Mouse (Mus musculus) forebrain, embryonic 15.5 days (tissue): ENCODE results near the gene Carhsp1. TPM values are rescaled to one million over a fixed set of nuclear protein-coding genes. Genes with fewer than 3 reads are reported as not detected.

Experiments
- ATAC-seq: fragments of 200-750 bp; cut with Nextera tagmentation; replicated peaks from 2 replicates; pipeline ENCODE4 v1.8.0; 2017; ENCODE audit warnings: mild to moderate bottlenecking, moderate TSS enrichment, moderate library complexity
- H3K27ac ChIP-seq: fragments of 300-500 bp; sonication (generic); replicated peaks from 2 replicates; pipeline ENCODE4 v1.5.1; 2015; ENCODE audit warnings: mild to moderate bottlenecking, inconsistent platforms
- H3K27me3 ChIP-seq: fragments of 300-500 bp; sonication (generic); 2 replicates; pipeline ENCODE4 v1.6.1; 2015; ENCODE audit warnings: inconsistent platforms
- H3K36me3 ChIP-seq: fragments of 300-500 bp; sonication (generic); 2 replicates; pipeline ENCODE4 v1.6.1; 2015; ENCODE audit warnings: mild to moderate bottlenecking, inconsistent platforms
- H3K4me1 ChIP-seq: fragments of 300-500 bp; sonication (generic); 2 replicates; pipeline ENCODE4 v1.6.1; 2015; ENCODE audit warnings: inconsistent platforms
- H3K4me2 ChIP-seq: fragments of 300-500 bp; sonication (generic); replicated peaks from 2 replicates; pipeline ENCODE4 v1.6.1; 2015; ENCODE audit warnings: mild to moderate bottlenecking, inconsistent platforms
- H3K4me3 ChIP-seq: fragments of 300-500 bp; sonication (generic); 2 replicates; pipeline ENCODE4 v1.5.1; 2015; ENCODE audit warnings: mild to moderate bottlenecking, inconsistent platforms
- H3K9ac ChIP-seq: fragments of 300-500 bp; sonication (generic); replicated peaks from 2 replicates; pipeline ENCODE4 v1.6.1; 2015; ENCODE audit warnings: mild to moderate bottlenecking, inconsistent platforms
- H3K9me3 ChIP-seq: fragments of 300-500 bp; sonication (generic); 2 replicates; pipeline ENCODE4 v1.6.1; 2016; ENCODE audit warnings: inconsistent platforms
- WGBS: fragments of 180-500 bp; shearing (Covaris S2); methylation state at CpG from one replicate; pipeline ENCODE4 v1.1.7; 2015; ENCODE audit warnings: mixed read lengths; 5-methylcytosine and 5-hydroxymethylcytosine counted together
- microRNA-seq: library from miRNA; unstranded; fragments of <30 nt; microRNA quantifications from one replicate; pipeline ENCODE4, GENCODE M21; 2016
- polyA plus RNA-seq: library from polyadenylated mRNA; unstranded; fragments of >200 nt; fragmentation: Nextera tagmentation; extraction: Ambion mirVana; gene quantifications from 2 replicates; pipeline ENCODE4 v1.2.1, GENCODE M21; 2015

Carhsp1 gene
- polyA plus RNA-seq, 1 experiment from 2014 or later = 199 TPM

DNA sequence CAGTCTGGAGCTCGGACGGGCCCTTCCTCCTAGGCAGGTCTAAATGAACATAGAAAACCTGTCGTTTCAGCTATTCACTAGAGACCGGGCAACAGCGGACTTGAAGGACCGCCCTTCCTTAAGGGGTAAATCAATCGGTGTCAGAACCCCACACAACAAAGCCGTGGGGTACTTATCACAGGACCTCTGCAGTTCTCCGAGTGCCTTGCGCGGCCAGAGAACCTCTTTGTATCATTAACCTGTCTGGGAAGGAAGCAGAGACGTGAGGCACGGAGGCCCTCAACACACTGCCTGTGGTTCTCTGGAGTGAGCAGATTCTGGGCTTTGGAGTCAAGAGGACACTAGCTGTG lies 35.1 kb downstream of the Carhsp1 start:
- Histone ChIP-seq H3K4me1 (peaks cover 31% of the 10 kb centered on the region), H3K36me3 (peaks cover 8% of the 10 kb centered on the region), H3K9ac (peak overlapping the region; percentile 84), H3K9me3 (no peaks in the 10 kb centered on the region), H3K27me3 (no peaks in the 10 kb centered on the region), H3K4me3 (peak overlapping the region; percentile 65), H3K4me2 (peak overlapping the region; percentile 84), H3K27ac (peak overlapping the region; percentile 89)
- ATAC-seq = no peak; the same call in none of the 2 replicates
- WGBS = under 1% methylated on average over 13 of the region's 13 CpGs

DNA sequence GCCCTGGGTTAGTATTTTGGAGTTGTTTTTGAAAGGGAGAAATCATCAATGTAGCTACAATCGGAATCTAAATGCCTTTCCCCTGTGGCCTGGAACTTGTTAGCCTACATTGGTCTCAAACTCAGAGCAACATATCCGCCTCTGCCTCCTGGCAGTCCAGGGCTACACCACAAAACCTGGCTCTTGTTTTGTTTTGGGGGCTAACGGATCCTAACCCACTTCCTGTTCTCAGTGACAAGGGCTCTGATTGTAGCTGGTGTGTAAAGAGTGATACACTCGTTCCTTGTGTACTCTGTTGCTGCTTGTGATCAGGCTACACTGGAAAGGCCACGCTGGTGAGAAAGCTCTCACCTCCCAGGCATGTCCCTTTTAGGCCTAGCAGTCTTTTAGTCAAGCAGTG lies 40.5 kb downstream of the Carhsp1 start:
- no peak overlapping the region for H3K9ac ChIP-seq
- no peaks in the 10 kb centered on the region for H3K27me3 ChIP-seq
- no peak overlapping the region for H3K4me2 ChIP-seq
- H3K27ac ChIP-seq = no peak overlapping the region
- peaks cover 9% of the 10 kb centered on the region for H3K36me3 ChIP-seq
- H3K9me3 ChIP-seq = no peaks in the 10 kb centered on the region
- peaks cover 17% of the 10 kb centered on the region for H3K4me1 ChIP-seq
- H3K4me3 ChIP-seq = no peak overlapping the region
- WGBS = 92% methylated on average over 5 of the region's 5 CpGs
- no peak for ATAC-seq

DNA sequence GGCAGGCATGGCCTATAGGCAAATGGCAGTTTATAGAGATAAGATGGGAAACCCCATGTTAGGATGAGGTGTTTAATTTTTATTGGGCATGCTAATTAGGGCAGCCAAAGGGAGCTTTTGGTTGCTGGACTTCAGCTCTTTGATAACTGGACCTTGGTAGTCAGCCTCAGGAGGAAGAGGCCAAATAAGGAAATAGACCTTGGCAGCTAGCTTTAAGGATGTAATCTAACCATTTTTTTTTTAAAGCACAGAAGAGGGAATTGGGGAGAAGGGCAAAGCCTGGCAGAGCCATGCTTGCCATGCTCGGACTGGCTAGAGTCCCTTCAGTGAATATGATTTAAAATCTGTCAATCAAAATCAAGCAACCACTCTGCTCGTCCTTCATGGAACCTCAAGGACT lies 41.5 kb downstream of the Carhsp1 start:
- H3K4me2 ChIP-seq = no peak overlapping the region
- peaks cover 7% of the 10 kb centered on the region for H3K4me1 ChIP-seq
- H3K9me3 ChIP-seq = no peaks in the 10 kb centered on the region
- no peak overlapping the region for H3K9ac ChIP-seq
- WGBS = 81% methylated on average over 2 of the region's 2 CpGs
- H3K36me3 ChIP-seq = peaks cover 9% of the 10 kb centered on the region
- no peaks in the 10 kb centered on the region for H3K27me3 ChIP-seq
- H3K27ac ChIP-seq = no peak overlapping the region
- H3K4me3 ChIP-seq = no peak overlapping the region
- ATAC-seq = no peak

DNA sequence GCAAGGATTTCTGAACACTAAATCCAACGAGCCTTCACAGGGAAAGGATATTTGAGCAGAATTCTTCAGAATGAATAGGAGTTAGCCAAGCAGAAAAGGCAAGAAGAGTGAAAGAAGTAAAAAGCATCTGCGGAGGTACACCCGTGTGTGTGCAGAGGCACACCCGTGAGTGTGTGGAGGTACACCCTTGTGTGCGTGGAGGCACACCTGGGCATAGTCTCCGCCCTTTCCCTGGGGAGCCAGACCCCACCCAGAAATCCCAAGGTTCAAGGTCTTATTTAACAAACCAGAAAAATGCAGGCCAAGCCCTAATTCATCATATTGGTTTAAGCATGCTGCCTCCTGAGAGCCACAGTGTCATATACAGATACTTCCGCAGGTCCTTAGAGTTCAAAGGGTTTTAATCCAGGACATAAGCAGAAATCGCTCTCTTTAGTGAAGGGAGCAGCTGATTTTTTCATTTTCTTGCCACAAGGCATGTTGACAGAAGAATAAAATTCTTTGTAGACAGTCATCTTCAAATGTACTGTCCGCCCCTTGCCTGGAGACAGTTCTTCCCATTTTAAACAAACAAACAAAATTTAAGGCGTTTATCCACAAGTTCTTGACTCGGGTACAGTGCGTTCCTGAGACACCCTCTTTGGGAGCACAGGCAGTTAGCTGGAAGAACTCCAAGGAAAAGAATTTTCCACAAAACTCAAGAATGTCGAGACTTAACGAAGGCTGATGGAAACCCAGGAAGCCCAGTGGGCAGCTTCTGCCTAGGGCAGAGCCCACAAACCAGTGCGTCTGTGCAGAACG lies 51.4 kb downstream of the Carhsp1 start:
- Histone ChIP-seq H3K27me3 (no peaks in the 10 kb centered on the region), H3K36me3 (no peaks in the 10 kb centered on the region), H3K9ac (no peak overlapping the region), H3K4me3 (no peak overlapping the region), H3K4me2 (no peak overlapping the region), H3K4me1 (no peaks in the 10 kb centered on the region), H3K9me3 (no peaks in the 10 kb centered on the region), H3K27ac (no peak overlapping the region)
- WGBS = 78% methylated on average over 16 of the region's 16 CpGs
- no peak for ATAC-seq

DNA sequence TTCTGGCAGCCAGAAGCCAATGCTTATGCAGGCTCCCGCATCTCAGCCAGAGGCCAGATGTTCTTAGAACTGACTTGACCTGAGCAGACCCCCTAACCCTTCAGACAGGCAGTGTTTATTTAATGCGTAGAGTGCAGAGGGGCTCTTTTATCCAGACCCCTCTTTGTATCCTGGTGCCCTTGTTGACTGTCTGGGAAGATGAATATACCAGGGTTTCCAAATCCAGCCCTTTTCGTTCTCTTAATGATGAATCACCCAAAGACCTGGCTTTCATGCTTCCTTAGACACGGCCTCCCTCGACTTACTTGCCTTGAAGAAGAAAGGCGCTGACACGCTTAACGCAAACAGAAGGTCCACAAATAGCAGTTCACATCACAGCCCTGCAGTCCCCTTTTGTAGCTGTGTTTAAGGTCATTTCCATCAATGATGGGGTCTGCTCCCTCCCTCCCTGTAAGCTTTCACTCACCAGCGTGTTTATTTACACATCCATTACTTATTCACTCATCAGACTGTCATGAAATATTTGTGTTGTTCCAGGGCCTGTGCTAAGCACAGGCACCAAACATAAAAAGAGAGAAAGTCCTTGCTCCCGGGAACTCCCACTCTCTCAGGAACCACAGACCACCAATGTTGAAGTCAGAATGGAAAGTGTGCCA lies 52.2 kb downstream of the Carhsp1 start:
- no peaks in the 10 kb centered on the region for H3K9me3 ChIP-seq
- H3K27ac ChIP-seq = no peak overlapping the region
- no peak overlapping the region for H3K9ac ChIP-seq
- H3K4me3 ChIP-seq = no peak overlapping the region
- no peaks in the 10 kb centered on the region for H3K27me3 ChIP-seq
- no peak for ATAC-seq
- H3K36me3 ChIP-seq = no peaks in the 10 kb centered on the region
- no peaks in the 10 kb centered on the region for H3K4me1 ChIP-seq
- 48% methylated on average over 10 of the region's 10 CpGs for WGBS
- H3K4me2 ChIP-seq = no peak overlapping the region

DNA sequence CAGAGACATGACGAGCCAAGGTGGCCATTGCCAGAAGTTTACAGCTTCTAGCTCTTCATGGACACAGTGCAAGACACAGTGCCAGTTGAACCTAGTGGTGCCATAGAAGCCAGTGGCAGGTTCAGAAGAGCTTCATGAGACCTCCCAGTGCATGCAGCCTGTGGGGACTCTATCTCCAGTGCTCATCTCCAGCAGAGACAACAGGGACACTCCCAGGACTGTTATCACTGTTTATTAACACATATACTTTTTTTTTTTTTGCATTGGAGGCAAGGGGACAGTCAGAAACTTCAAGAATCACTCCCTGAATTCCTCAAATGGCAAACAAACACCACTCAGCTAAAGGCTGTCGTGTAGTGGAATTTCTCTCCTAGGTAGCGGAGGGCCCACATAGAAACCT lies 58.5 kb downstream of the Carhsp1 start:
- no peaks in the 10 kb centered on the region for H3K27me3 ChIP-seq
- no peaks in the 10 kb centered on the region for H3K9me3 ChIP-seq
- no peak for ATAC-seq
- H3K4me2 ChIP-seq = no peak overlapping the region
- no peaks in the 10 kb centered on the region for H3K4me1 ChIP-seq
- no peaks in the 10 kb centered on the region for H3K36me3 ChIP-seq
- H3K4me3 ChIP-seq = no peak overlapping the region
- no peak overlapping the region for H3K27ac ChIP-seq
- no peak overlapping the region for H3K9ac ChIP-seq
- 83% methylated on average over 3 of the region's 3 CpGs for WGBS

DNA sequence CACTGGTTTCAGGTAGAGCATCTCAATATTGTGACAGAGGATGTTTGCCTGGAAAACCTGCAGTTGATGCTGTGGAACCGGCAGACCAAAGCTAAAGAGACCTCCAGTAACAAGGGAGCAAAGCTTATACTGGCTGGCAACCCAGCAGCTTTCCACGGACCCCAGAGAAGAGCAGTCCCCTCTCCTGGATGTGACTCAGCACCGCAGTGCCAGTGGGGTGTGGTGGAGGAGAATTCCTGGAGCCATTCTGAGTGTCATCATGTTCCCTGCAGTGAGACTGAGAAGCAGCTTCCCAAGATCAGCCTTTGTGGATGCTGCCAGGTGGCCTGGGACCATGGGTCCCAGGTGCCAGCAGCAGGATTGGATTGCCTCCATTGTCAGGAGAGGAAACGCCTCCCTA lies 58.9 kb downstream of the Carhsp1 start:
- Histone ChIP-seq H3K4me2 (no peak overlapping the region), H3K4me3 (no peak overlapping the region), H3K4me1 (no peaks in the 10 kb centered on the region), H3K9ac (no peak overlapping the region), H3K27me3 (no peaks in the 10 kb centered on the region), H3K9me3 (no peaks in the 10 kb centered on the region), H3K36me3 (no peaks in the 10 kb centered on the region), H3K27ac (no peak overlapping the region)
- 77% methylated on average over 4 of the region's 4 CpGs for WGBS
- no peak for ATAC-seq

DNA sequence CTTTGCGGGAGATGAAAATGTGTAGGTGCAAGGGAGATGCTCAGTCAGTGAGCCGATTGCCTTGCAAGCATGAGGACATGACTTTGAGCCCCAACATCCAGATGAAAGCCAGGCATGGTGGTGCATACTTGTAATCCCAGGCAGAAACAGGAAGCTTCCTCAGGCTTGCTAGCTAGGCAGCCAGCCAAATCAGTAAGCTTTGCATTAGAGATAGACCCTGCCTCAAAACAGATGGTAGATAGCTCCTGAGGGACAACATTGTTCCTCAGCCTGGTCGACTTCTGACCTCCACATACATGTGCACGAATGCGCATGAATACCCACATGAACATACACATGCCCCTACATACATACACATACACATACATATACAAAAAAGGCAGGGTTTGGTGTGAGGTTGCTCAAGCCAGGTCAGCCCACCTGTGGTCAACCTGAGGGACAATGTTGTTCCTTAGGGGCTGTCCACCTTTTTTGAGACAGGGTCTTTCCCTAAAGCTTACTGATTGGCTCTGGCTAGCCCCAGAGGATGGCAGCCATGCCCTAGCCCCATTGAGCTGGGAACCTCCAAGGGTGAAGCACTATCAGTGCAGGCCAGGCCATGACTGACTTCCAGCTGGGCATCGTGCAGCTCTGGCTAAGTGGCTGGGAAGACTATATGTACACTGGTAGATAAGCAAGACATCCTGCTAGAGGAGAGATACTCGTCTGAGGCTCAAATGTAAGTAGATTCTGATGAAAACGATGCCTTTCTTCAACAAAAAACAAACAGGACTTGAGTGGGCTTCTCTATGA lies 59.5 kb downstream of the Carhsp1 start:
- H3K27ac ChIP-seq = no peak overlapping the region
- no peak overlapping the region for H3K4me3 ChIP-seq
- ATAC-seq = no peak
- H3K9ac ChIP-seq = no peak overlapping the region
- H3K9me3 ChIP-seq = no peaks in the 10 kb centered on the region
- WGBS = 88% methylated on average over 8 of the region's 8 CpGs
- no peaks in the 10 kb centered on the region for H3K4me1 ChIP-seq
- no peak overlapping the region for H3K4me2 ChIP-seq
- no peaks in the 10 kb centered on the region for H3K27me3 ChIP-seq
- H3K36me3 ChIP-seq = no peaks in the 10 kb centered on the region

DNA sequence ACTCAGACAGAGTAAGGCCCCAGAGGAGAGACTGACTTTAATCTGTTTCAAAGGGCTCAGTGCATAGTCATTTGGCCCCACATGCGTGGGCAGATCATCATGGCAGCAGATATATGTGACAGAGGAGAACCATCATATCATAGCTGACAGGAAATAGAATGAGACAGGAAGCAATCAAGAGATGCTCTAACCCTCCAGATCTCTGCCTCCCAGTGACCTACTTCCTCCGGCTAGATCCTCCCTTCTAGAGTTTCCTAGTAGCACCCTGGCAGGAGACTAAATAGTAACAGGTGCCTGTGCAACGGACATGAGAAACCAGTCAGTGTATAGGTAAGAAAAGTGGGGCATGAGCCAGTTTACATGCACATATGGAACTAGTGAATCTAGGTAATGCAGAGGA lies 61.6 kb downstream of the Carhsp1 start:
- Histone ChIP-seq H3K9me3 (no peaks in the 10 kb centered on the region), H3K27ac (no peak overlapping the region), H3K4me2 (no peak overlapping the region), H3K9ac (no peak overlapping the region), H3K4me1 (no peaks in the 10 kb centered on the region), H3K4me3 (no peak overlapping the region), H3K27me3 (no peaks in the 10 kb centered on the region), H3K36me3 (no peaks in the 10 kb centered on the region)
- 87% methylated on average over 3 of the region's 3 CpGs for WGBS
- no peak for ATAC-seq

Small RNA genes lying within 50 kb of the gene (microRNA-seq; reads per million reads assigned to microRNA genes)
- not detected for gene Gm22137

Other genes starting within 250 kb of the Carhsp1 start
- gene Tmem114, start 247.0 kb downstream of the Carhsp1 start, polyA plus RNA-seq = not detected in 2 replicates
- gene Mettl22, start 201.4 kb downstream of the Carhsp1 start, polyA plus RNA-seq = 32.2 and 36.1 TPM in 2 replicates
- 48.4 and 51.0 TPM in 2 replicates for gene Abat, start 158.7 kb downstream of the Carhsp1 start, polyA plus RNA-seq
- gene Pmm2, start 34.5 kb downstream of the Carhsp1 start, polyA plus RNA-seq = 49.6 and 49.9 TPM in 2 replicates
- gene Tmem186, start 34.4 kb downstream of the Carhsp1 start, polyA plus RNA-seq = 24.8 and 25.9 TPM in 2 replicates
- not detected in 2 replicates for gene Gm5767, start 8.6 kb upstream of the Carhsp1 start, polyA plus RNA-seq
- gene Usp7, start 120.2 kb upstream of the Carhsp1 start, polyA plus RNA-seq = 31.7 and 38.5 TPM in 2 replicates
- gene 1810013L24Rik, start 157.9 kb upstream of the Carhsp1 start, polyA plus RNA-seq = 31.6 and 33.6 TPM in 2 replicates